Mouse (Mus musculus) gastrocnemius, postnatal 36 days (tissue): ENCODE data around the gene Klra7. TPM values are rescaled to one million over a fixed set of nuclear protein-coding genes. Genes with fewer than 3 reads are reported as not detected.
"Not testable (repeated sequence)": the region's sequence is repeated elsewhere in the genome, so short reads cannot be mapped to it uniquely, and the experiment has no call there.

Experiments used
- DNase-seq, 2 experiments: peaks; one replicate each; pipeline ENCODE4 v3.0.0; 2022
- intact Hi-C: fragments of 180-260 bp; cut with DNase I; formaldehyde crosslinking; loops from one replicate; pipeline ENCODE4 v1.15.1; 2025
- long read RNA-seq, 2 experiments: library from polyadenylated mRNA; stranded (forward); transcript quantifications; one replicate each; pipeline ENCODE4 v2.0.0; 2021
- total RNA-seq, 2 experiments: library from RNA; stranded (reverse); gene quantifications; 2 replicates each; pipeline ENCODE4 v1.2.3; 2021

Klra7 gene
- not detected for total RNA-seq
- long read RNA-seq, experiment 1, result 0 reads
- long read RNA-seq, experiment 2, result 0 reads

DNA sequence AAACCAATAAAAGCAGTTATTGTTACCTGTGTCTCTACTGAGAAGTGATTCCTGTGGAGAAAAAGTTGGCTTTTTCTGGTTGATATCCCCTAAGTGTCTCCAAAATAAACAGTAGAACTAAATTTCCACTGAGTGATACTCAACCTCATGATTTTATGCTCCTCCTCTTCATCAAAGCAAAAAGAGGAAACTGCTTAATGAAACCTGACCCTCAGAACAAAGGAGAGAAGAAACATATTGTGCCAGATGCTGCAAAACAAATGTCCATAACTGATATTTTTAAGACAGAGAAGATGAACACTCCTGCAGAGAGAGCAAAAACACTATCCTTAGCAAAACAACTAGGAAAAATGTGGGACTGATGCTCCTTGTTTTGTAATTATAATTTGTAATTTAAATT is at the start of gene Klra7:
TSS of gene Klra7 (minus strand) at position 101 of the 400 bp plus-strand sequence.
- intact Hi-C loops, result no loop called here
- no peak for DNase-seq

DNA sequence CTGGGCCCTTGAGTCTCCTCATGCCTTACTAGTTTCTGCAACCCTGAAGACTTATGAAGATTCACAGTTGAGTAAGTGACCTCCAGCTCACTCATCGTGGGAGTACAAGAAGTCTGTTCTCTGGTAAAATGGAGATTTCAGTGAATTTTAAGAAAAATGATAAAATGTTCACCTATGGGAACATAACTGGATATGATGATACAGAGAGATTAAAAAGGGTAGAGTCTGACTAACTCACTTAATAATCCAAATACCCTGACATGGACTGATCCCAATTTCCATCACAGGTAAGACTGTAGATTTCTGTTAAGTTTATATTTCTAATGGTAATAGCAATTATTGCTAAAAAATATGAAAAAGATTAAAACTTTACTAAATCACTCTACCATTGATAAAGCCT is 48.7 kb upstream of the Klra7 start, which contains the start of gene Klra10:
TSS of gene Klra10 (minus strand) at position 101 of the 400 bp plus-strand sequence.
- intact Hi-C loops, DNase-seq: not testable (repeated sequence)

DNA sequence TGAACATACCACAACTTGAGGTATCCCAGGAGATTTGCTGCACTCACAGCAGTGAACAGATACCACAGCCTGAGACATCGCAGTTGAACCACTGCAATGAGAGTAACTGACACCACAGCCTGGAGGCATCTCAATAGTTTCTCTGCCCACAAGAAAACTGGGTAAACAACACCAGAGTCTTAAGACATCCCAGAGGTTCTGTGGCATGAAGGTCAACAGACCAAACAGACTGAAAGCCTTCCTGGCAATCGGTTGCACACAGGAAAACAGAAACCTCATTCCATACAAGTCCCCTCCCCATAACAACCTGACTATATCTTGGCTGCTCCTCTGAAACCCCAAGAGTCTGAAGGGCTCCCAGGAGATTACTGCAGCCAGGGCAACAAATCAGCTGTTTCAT is 22.2 kb upstream of the Klra7 start:
- intact Hi-C loops, result loop anchor here (5.0 kb wide), 1 partner anchor 208 kb away; no protein-coding TSS in a partner anchor
- no peak for DNase-seq

DNA sequence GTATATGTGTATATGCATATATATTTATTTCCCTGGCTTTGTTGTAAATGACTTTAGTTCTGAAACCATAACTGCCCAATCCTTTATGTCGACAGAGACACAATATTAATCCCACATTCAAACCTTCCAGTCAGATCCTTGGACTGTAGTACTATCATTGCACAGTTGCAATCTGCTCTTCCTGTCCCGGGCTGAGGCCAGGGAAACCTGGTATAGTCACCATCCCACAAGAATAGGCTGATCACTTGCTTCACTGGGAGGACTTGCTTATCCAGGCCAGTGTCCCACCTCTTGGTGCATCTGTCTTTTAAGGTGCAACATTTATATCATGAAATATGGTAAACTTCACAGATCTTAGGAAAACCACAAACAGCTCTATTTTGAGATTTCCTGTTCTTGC is 4.4 kb upstream of the Klra7 start:
- intact Hi-C loops, result no loop called here
- no peak for DNase-seq

DNA sequence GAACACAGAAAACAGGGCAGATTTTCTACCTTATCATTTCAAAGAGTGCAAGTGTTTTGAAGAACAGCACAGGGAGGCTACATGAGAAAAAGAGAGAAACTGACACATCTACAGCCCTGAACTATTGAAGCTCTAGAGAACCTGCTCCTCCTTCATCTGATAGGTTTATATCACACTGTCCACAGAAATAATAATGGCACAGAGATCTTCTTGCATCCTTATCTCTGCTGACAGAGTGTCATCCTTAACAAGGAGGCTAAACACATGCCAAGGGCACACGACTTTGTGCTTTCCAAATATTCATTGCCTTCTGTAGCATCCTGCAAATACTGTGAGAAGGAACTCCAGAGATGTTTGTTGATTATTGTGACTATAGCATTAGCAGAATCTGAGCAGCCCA is 3.5 kb upstream of the Klra7 start:
- DNase-seq, result no peak
- intact Hi-C loops, result no loop called here

DNA sequence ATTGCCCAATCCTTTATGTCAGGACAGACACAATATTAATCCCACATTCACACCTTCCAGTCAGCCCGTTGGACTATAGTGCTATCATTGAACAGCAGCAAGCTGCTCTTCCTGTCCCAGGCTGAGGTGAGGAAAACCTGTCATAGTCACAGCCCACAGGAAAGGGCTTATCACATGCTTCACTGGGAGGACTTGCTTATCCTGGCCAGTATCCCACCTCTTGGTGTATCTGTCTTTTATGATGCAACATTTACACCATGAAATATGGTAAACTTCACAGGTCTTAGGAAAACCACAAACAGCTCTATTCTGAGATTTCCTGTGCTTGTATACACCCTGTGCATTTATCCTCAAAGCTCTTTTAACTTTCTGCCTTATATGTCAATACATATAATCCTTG is 35.7 kb downstream of the Klra7 start:
- DNase-seq, intact Hi-C loops: not testable (repeated sequence)

DNA sequence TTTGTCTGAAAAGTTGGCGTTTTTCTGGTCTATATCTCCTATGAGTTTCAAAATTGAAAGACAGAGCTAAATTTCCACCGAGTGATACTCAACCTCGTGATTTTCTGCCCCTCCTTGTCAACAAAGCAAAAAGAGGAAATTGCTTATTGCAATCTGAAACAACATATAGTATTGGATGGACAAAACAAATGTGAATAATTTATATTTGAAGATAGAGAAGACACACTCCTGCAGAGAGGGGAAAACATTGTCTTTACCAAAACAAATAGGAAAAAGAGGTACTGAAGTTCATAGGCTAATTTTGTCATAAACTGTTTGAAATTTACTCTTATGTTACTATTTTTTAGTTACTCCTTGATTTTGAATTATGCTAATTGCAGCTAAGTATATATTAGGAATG is 40.1 kb downstream of the Klra7 start, which contains the start of gene Klra9:
TSS of gene Klra9 (minus strand) at position 101 of the 400 bp plus-strand sequence.
- DNase-seq, intact Hi-C loops: not testable (repeated sequence)

Other genes with a start within 250 kb of the Klra7 start
- not detected for gene Klra6, start 206.4 kb downstream of the Klra7 start, total RNA-seq
- not detected for gene Klra4, start 166.1 kb downstream of the Klra7 start, total RNA-seq
- not detected for gene Klra8, start 103.4 kb downstream of the Klra7 start, total RNA-seq
- under 1 TPM in 1 of 2 experiments, not detected in 1; 0.54 TPM for gene Klra9, start 40.2 kb downstream of the Klra7 start, total RNA-seq
- not detected for gene Klra10, start 48.6 kb upstream of the Klra7 start, total RNA-seq
- gene Klra3, start 104.3 kb upstream of the Klra7 start, total RNA-seq, result not detected
- gene Klra1, start 153.6 kb upstream of the Klra7 start, total RNA-seq, result not detected